ENCODE assay signal across 8 mouse cellular contexts in the genomic region with DNA sequence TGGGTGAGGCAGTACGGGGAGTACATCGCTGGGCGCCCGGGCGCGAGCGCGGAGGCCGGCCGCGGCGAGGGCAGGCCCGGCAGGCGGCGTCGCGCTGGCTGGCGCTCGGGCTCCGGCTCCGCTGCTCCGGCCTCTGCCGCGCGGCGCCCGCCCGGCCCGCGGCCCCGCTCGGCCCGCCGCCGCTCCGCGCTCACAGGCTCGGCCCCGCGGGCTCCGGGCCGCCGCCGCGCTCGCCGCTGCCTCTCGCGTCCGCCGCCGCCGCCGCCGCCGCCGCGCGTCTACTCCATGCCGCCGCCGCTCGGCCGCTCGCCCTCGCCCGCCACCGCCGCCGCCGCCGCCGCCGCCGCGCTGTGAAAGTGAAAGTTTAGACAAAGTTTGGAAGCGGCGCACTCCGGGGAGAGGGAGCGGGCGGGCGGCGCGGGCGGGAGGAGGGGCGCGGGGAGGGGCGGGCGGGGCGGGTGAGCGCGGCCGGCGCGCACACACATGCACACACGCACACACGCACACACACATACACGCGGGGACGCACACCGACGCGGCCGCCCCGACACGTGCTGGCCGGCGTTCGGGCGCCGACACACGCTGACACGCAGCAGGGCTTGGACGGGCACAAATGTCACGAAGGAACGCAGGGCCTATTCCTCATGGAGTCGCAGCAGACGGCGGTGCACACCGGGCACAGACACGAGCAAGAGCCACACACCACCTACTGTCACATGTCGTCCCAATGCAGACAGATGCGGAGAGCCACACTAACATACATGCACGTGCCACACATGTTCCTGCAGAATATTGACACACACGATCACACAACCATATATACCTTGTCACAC. TPM values are rescaled to one million over a fixed set of nuclear protein-coding genes. Genes with fewer than 3 reads are reported as not detected.
DNase-seq lines count a peak whose midpoint lies in the region; ATAC-seq lines count a peak whose summit lies in the region.

A gene (minus strand): TSS at position 346 of the 833 bp plus-strand sequence.

- H3K9ac ChIP-seq in forebrain, embryonic 14.5 days (ENCODE audit: low read length), result peak within 1 kb of the TSS; percentile 96
- peak within 1 kb of the TSS; percentile 99 for H3K9ac ChIP-seq in lung, embryonic 16.5 days (ENCODE audit: low read length)

- ATAC-seq in forebrain, embryonic 14.5 days, result peak; percentile 40
- ATAC-seq in hematopoietic stem cell, adult 5-6 weeks (replicated peaks in 1 of 2; ENCODE audit: insufficient read depth in 1 of 2, low FRiP score in 2 of 2, low TSS enrichment in 1 of 2, low read depth in 1 of 2, poor library complexity in 2 of 2, severe bottlenecking in 2 of 2), result peak in 1 of 2 experiments; percentile 34; a peak in 2 of 4 replicates
- ATAC-seq in lung, embryonic 16.5 days (ENCODE audit: low read depth), result peak; percentile 71

- no peaks in the 10 kb centered on the region for H3K9me3 ChIP-seq in forebrain, embryonic 14.5 days (replicated peaks; ENCODE audit: control insufficient read depth, low read length)
- H3K9me3 ChIP-seq in lung, embryonic 16.5 days (ENCODE audit: control insufficient read depth, low read length), result no peaks in the 10 kb centered on the region

- H3K4me1 ChIP-seq in forebrain, embryonic 14.5 days (ENCODE audit: control insufficient read depth, insufficient read depth, low read length), result peaks cover 27% of the 10 kb centered on the region
- H3K4me1 ChIP-seq in lung, embryonic 16.5 days (replicated peaks; ENCODE audit: control insufficient read depth, insufficient read depth, low read length), result peaks cover 39% of the 10 kb centered on the region

- DNase-seq in embryo, embryonic 10 days (ENCODE audit: low spot score), result peak; percentile 58
- DNase-seq in embryo, embryonic 10.5 days (ENCODE audit: low spot score), result no peak
- DNase-seq in adrenal gland, postnatal 4 days (ENCODE audit: low spot score in 2 of 2), result peak in 1 of 2 experiments; percentile 28
- no peak for DNase-seq in forebrain, embryonic 14.5 days (ENCODE audit: low spot score)
- peak in 1 of 2 experiments; percentile 55 for DNase-seq in layer of hippocampus, adult 8-10 months (ENCODE audit: low spot score in 2 of 2)
- DNase-seq in skeletal muscle tissue, adult 2 months (ENCODE audit: low read depth, low spot score), result peak; percentile 74

- WGBS in forebrain, embryonic 14.5 days, result 2% methylated on average over 40 of the region's 125 CpGs
- 2% methylated on average over 35 of the region's 125 CpGs for WGBS in lung, embryonic 16.5 days

- peaks cover 23% of the 10 kb centered on the region for H3K27me3 ChIP-seq in forebrain, embryonic 14.5 days (replicated peaks; ENCODE audit: control insufficient read depth, insufficient read depth, low read length)
- H3K27me3 ChIP-seq in lung, embryonic 16.5 days (ENCODE audit: control insufficient read depth, insufficient read depth, low read depth, low read length), result no peaks in the 10 kb centered on the region

- peak within 1 kb of the TSS; percentile 97 for H3K27ac ChIP-seq in forebrain, embryonic 14.5 days (ENCODE audit: low read depth, low read length)
- H3K27ac ChIP-seq in lung, embryonic 16.5 days (ENCODE audit: low read length), result peak within 1 kb of the TSS; percentile 94

- peak within 1 kb of the TSS; percentile 77 for H3K4me2 ChIP-seq in forebrain, embryonic 14.5 days (ENCODE audit: low read length)
- peak within 1 kb of the TSS; percentile 90 for H3K4me2 ChIP-seq in lung, embryonic 16.5 days (ENCODE audit: low read depth, low read length)

- peak within 1 kb of the TSS; percentile 60 for H3K4me3 ChIP-seq in forebrain, embryonic 14.5 days (ENCODE audit: low read depth, low read length)
- H3K4me3 ChIP-seq in lung, embryonic 16.5 days (ENCODE audit: low read length), result peak within 1 kb of the TSS; percentile 90

- peaks cover 11% of the 10 kb centered on the region; the same call in 1 of the 2 replicates for H3K36me3 ChIP-seq in forebrain, embryonic 14.5 days (ENCODE audit: control insufficient read depth, insufficient read depth, low read length)
- peaks cover 4% of the 10 kb centered on the region; the same call in 1 of the 2 replicates for H3K36me3 ChIP-seq in lung, embryonic 16.5 days (ENCODE audit: control insufficient read depth, insufficient read depth, low read length)

RNA-seq across cellular contexts. Expression of the gene that starts here (rescaled TPM):
- 100 to 1,000 TPM; 134 to 137 TPM for total RNA-seq in adrenal gland, postnatal 4 days (2021)
- polyA plus RNA-seq in forebrain, embryonic 14.5 days (2014; fragmentation: Nextera tagmentation; extraction: Ambion mirVana), result 237 and 318 TPM in 2 replicates
- total RNA-seq in hematopoietic stem cell, adult 5-6 weeks (2017), result 21.5 and 26.3 TPM in 2 replicates
- 100 to 1,000 TPM; 453 to 552 (median 494) TPM for total RNA-seq in layer of hippocampus, adult 8-10 months (2022)
- 43.9 and 44.6 TPM in 2 replicates for polyA plus RNA-seq in lung, embryonic 16.5 days (2015; fragmentation: Nextera tagmentation; extraction: Ambion mirVana)

Comparison
In these comparisons a context has a peak if more than half of its experiments do, and no peak if none do; other contexts are left out.
1. DNase-seq: peak in embryo, embryonic 10 days (single experiment) and skeletal muscle tissue, adult 2 months (single experiment); none in embryo, embryonic 10.5 days (single experiment) and forebrain, embryonic 14.5 days (single experiment).